Mouse (Mus musculus) megakaryocyte-erythroid progenitor cell, adult 5-6 weeks (primary cell): ENCODE data around the gene Gpbar1. TPM values are rescaled to one million over a fixed set of nuclear protein-coding genes. Genes with fewer than 3 reads are reported as not detected.

Experiments used
- ATAC-seq: replicated peaks from 2 replicates; pipeline ENCODE4 v1.8.0; 2016; ENCODE audit warnings: mild to moderate bottlenecking, inconsistent platforms; ENCODE audit not compliant: severe bottlenecking, poor library complexity, low FRiP score, low TSS enrichment
- total RNA-seq, 2 experiments: library from RNA; stranded (forward) in 1 of 2; stranded (reverse) in 1 of 2; fragments of 200-1000, 215-1000 nt in 1 of 2; fragments of >200 nt in 1 of 2; fragmentation: Nextera tagmentation in 1 of 2; gene quantifications; 2 replicates each; pipeline ENCODE4 v1.2.3; 2014 to 2017

Gpbar1 gene
- total RNA-seq, 2 experiments from 2014 or later, result 1.0 TPM; not detected in 1

DNA sequence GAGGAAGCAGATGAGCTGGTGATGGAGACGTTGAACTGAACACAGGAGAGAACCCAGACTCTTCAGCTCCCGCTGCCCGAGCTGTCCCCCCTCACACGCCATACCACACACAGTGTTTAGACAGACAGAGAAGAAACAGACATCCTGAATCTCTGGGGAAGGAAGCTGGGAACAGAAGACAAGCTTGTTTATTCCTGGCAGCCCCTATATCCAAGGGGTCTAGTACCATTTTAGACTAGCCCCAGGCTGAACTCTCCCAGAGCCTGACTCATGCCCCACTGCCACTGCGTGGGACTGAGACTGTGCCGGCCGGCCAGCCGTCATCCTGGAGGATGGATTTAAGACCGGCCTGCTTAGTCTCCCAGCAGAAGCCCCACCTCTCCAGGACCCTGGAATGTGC is 3.3 kb upstream of the Gpbar1 start:
- ATAC-seq, result no peak

DNA sequence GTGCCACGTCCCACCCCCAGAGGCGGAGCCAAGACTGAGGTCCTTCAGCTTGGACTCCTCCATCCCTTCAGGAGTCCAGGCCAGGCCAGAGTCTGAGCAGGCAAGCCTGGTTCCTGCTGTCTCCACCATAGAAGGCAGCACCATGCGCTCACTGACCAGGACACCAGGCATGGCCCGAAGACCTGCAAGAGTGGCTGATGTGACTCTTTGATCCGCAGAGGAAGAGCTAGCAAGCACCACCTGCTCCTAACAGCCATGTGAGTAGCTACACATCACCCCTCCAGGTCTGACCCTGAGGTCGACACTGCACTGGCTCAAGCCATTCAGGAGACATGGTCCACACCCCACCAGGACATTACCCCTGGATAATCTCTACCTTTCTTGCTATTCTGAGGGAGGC is 1.3 kb upstream of the Gpbar1 start:
- no peak for ATAC-seq

DNA sequence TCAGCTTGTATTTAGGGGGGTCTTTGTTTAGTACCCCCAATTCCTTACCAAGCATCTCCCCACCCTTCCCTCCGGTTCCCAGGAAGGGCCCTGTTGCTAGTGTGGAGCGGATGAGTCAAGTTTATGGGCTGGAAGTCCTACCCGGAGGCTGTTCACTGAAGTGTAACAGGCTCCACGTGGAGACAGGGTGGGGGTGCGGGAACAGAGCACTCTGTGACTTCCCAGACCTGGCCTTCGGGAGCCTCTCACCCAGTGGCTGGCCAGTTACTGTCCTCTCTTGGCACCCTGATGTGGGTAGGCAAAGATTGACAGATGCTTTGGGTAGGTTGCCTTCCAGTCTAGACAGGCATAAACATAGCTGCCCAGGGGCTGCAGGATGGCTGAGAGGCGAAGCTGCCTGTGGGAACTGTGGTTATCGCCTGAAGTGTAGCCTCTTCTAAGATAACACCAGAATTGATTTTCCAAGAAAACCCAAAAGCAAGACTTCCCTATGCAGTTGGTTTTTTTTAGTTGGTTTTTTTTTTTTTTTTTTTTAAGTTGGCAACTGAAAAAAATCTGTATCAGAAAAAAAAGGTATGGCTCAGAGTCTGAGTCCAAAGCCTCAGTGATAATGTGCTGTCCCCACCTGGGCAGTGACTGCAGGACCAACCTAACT is 340 bp upstream of the Gpbar1 start:
- ATAC-seq, result no peak

DNA sequence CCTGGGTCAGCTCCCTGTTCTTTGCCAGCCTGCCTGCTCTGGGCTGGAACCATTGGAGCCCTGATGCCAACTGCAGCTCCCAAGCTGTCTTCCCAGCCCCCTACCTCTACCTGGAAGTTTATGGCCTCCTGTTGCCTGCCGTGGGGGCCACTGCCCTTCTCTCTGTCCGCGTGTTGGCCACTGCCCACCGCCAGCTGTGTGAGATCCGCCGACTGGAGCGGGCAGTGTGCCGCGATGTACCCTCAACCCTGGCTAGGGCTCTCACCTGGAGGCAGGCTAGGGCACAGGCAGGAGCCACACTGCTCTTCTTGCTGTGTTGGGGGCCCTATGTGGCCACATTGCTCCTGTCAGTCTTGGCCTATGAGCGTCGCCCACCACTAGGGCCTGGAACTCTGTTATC is 638 bp downstream of the Gpbar1 start:
- ATAC-seq, result no peak

DNA sequence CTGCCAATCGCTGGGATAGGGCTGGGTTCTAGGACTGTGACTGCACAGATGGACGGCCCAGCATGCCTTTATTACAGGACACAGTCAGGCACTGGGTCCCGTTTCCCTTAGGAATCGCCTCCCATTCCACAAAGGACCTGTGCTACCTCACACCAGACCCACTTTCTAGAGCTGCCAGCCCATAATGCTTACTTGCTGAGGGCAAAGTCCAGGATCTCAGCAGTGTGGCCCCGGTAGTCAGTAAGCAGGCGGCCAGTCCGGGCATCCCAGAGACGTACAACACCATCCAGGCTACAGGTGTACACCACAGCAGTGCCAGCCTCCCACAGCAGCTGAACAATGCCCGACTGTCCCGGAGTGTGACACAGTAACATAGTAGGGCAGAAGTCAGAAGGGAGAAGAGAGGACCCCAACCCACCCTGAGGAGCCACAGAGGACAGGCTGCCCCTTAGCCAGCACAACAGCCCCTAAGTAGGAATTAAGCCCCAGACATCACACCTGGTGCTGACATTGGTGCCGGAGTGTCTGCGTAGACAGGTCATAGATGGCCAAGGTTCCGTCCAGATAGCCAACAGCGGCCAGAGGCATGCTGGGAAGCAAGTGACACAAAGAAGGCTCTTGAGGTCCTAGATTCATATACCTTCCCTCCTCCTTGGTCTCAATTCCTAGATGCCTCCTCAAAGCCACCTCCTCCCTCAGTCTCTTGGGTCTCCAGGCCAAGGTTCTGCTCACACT is 2.4 kb downstream of the Gpbar1 start:
- no peak for ATAC-seq

DNA sequence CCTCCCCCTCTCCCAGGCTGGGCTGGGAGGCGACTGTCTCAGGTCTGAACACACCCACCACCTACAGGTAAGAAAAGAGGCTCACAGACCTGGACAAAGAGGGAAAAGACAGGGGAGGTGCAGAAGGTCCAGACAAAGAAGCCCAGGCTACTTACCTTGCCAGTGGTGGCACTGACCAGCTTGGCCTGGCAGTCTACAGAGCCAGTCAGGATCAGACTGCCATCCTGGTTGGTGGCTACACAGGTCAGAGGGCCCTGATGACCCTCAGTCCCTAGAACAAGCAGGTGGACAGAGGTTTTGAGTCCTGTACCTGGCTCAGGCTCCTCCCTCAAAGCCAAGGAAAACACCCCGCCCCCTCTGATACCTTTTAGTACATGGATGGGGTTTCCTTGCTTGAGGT is 3.0 kb downstream of the Gpbar1 start:
- no peak for ATAC-seq

DNA sequence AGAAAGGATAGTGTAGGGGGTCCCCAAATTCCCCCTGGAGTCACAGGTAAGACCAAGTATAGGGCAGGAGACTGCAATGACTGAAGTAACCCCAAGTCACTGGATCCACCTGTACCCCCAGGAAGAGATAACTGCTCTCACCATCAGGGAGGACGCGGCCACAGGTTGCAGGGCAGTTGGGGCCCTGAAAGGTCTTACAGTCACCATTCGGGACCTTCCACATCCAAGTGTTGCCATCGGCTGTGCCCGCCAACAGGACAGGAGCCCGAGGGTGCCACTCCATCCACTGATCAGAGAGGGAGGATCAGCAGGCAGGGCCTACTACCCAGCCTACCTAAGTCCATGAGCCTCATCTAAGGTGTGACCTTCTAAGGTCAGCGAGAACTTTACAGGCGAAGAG is 3.5 kb downstream of the Gpbar1 start:
- ATAC-seq, result no peak

DNA sequence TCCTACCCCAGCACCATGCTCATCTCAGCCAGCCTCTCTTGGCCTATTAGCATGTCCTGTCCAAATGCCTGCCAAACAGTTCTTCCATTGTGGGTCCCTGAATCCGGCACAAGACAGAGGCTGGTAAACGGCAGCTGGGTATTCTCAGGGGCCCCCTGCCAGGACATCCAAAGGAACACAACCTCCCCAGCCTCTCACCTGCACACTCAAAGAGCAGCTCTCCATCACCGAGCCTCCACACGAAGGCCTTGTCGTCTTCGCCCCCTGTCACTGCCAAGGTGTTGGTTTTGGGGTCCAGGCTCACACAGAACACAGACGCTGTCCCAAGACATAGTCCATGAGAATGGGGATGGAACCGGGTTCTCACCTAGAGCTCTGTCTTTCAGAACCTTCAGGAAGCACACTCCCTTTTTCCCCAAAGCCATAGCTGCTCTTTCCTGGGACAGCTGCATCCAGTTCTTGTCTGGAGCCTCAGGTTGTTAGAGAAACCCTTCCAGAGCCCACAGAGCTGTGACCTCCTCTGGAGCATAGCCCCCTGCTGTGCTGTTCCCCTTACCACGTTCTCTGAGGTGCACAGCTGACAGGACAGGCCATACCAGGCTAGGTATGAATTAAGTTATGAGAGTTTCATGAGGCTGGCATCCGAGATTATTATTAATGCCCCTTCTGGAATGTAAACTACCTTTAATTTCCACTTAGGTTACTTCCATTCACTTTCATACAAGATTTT is 4.7 kb downstream of the Gpbar1 start:
- no peak for ATAC-seq

DNA sequence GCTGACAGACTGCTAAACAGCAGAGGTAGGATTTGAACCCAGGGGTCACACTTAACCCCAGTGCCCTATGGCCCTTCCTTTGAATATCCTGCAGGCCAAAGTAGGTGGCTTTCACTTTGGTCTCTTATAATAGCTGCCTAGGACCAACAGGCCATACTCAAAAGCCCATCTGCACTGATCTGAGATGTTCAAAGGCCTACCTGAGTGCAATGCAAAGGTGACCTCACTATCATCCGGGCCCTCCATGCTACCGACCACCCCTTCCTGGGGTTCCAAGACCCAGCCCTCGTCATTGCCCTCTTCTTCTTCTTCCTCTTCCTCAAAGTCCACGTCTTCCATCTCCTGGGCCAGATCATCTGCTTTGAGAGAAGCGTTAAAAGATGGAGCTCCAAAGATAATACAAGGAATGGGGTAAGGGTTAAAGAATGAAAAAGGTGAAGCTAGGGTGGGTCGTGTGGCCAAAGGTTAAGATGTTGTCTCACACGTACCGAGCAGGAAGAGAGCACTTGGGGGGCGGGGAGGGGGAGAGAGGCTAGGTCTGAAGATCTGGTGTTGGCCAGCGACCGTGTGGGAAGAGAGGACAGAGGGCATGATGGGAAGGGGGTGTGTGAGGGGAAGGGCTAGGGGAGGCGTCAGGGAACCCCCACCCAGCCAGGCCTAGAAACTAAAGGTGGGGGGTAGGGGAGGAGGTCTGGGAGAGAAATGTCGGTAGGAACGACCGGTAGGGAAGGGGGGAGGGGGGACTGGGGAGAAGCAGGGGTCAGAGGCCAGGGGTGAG is 5.5 kb downstream of the Gpbar1 start:
- ATAC-seq, result peak; percentile 34

DNA sequence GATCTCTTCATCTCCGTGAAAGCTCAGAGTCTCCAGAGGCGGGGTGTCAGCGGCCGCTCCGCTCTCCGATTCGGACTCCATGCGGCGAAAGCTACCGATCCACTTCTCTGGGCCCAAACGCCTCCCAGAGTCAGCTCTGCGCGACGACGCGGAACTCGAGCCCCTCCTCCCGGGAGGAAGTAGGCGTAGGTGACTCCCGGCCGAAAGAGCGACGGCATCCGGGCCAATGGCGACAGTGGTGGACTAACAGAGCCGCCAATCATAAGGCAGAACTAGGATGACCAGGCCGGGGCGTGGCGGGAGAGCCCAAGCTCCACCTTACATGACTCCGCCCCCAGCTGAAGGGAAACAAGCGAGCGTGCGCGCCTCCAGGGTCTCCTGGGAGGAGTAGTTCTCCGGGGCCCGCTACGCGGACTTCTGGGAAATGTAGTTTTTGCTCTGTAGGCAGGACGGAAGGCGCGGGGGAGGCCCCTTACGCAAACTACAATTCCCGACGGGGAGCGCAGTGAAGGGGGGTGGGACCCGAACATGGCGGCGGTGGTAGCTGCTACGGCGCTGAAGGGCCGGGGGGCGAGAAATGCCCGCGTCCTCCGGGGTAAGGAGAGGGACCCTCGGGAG is 6.3 kb downstream of the Gpbar1 start, which contains the start of the genes Aamp and Pnkd:
Gene Aamp (minus strand): TSS at position 196 of the 618 bp plus-strand sequence.
Gene Pnkd (plus strand): TSS at position 388 of the 618 bp plus-strand sequence.
- peak; percentile 91 for ATAC-seq

DNA sequence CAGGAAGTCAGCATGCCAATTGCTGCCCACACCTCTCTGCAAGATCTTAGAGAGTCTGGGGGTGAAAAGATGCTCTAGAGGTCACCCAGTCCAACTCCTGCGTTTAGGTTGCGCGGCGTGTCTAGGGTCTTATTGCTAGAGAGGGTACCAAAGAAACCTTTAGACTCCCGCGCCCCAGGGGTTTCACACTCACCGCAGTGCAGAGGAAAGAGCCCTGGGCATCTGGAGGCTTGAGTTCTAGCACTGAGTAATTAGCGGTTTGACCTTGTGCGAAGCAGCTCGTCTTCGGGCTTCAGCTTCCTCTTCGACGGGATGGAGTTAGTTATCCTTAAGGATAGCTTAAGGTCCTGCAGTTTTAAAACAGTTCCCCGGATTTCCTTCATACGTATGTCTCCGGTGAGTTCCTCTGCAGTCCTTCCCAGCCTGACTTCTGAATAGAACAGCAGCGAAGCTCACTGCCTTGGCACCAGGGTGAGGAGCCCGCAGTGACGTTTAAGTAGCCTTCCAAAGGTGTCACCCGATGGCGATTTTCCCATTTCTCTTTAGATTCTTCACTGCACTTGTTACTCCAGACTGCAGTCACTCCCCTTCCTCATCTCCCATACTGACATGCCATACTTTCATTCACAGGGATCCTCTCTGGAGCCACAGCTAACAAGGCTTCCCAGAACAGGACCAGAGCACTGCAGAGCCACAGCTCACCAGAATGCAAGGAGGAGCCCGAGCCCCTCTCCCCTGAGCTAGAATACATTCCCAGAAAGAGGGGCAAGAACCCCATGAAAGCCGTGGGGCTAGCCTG is 7.1 kb downstream of the Gpbar1 start:
- ATAC-seq, result no peak

DNA sequence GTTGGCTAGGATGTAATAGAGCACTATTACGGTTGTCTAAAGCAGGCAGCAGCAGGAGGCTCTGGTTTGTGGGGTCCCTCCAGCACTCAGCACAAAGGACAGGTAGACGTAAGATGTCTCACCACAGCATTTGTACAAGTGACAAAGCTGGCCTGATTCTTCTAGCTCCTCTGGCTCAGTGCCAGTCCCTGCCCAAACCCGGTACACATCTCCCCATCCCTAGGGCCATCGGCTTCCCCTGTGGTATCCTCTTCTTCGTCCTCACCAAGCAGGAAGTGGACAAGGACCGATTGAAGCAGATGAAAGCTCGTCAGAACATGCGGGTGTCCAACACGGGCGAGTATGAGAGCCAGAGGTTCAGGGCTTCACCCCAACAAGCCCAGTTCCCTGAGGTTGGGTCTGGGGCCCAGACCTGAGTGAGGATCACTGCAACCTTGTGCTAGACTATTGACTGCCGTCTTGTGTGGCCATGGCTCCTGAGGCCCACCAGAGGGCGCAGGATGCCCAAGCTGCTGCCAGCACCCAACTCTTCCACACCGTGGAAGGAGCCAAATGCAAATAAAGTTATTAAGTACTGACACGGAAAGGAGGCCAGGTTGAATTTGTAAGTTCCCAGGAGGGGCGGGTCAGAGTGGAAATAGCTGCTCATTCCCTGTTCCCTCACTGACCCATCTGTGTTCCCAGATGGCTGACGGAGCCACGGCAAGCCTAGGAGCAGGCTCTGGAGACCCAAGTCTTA is 8.7 kb downstream of the Gpbar1 start:
- peak; percentile 50 for ATAC-seq

DNA sequence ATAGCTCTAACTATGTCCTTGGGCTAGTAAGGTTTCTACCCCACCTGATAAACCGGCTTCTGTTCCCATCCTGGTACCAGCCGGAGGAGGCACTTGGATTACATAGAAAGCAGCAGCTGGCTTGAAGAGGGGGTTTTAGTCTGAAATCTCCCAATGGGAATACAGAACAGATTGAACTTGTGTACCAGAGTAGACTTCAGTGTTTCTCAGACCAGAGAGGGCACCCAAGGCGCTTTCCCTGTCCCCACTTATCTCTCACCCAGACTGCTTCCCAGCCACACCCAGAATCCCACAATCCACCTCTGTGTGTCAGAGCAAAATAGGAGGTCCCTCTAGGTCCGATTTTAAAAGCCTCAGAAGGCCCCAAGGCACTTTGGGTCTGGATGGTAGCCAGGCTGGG is 10.0 kb downstream of the Gpbar1 start:
- ATAC-seq, result no peak

DNA sequence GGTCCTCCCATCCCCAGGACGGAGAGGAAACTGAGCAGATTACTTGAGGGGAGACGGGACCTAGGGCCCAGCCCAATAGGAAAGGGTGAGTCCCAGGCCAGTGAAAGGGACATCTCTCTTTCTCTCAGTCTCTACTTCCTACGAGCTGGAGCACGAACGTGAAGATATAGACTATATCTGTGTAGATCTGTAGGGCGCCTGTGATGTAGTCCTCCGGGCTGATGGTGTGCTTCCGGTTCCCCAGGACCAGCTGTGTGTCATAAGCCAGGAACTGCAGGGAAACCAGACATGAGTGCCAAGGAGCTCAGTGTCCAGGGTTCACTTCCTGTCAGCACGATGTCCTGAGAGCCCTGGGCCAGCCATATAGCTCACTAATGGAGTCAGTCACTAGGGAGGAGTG is 10.9 kb downstream of the Gpbar1 start:
- no peak for ATAC-seq

DNA sequence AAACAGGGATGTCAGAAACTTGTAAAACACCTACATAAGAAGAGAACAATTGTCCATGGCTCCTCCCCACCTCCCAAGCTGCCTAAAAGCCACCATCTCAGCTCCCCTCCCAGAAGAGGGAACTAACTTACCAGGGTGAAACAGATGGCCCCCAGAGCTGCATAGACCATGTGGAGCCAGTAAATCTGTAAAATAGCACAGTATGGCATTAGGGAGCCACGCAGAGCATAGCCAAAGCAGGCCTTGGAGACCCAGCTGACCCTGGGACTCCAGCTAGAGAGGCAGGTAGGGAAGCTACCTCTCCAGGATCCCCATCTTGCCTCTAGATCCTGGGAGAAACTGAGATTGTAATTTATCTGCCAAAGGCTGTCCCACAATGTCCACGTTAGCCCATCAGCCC is 11.4 kb downstream of the Gpbar1 start:
- no peak for ATAC-seq

DNA sequence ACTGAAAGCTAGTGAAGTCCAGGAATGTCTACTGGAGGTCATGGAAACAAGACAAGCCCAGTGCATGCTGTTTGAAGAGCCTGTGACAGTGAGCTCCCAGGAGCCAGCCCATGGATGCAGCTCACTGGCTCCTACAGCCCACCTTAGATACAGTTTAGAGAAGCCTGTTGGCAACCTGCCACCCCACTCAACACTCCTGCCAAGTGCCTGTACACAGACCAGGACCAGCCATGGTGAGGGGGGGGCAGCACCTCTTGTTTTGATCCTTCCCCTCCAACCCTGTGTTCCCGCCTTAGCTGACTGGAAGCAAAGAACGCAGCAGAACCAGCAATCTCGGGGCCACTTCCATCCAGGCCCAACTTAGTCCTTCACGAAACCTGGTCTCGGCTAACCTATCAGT is 11.8 kb downstream of the Gpbar1 start:
- ATAC-seq, result no peak

DNA sequence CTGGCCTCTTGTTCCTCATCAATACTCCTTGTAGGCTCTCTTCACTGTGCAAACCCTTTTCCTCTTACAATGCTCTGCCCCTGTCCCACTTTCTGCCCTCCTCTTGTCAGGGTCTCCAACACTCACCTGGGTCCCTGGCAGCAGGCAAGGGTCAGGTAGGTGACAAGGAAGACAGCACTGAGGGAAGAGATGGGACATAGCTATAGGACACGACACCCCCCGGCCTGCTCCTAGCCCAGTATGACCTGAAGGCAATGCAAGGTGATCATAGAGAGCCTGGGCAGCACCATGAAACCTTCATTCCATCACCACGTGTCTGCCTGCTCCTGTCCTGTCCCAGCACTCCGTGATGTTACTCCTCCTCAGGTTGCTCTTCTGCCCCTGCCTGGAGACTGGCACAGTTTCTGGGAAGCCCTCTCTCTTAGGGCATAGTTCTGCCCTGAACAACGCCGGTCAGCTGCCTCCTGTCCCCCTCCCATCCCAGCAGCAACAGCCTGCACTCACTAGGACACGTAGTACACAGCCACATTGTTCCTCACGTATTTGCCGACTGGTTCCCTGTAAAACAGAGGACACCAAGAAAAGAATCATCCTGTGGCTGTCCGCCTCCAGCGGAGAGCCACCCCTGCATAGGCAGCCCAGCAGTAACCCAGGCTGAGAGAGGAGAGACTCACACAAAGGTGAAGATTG is 14.1 kb downstream of the Gpbar1 start:
- ATAC-seq, result no peak
